Mouse (Mus musculus) heart, postnatal 0 days (tissue): ENCODE results near the gene Nxf1. TPM values are rescaled to one million over a fixed set of nuclear protein-coding genes. Genes with fewer than 3 reads are reported as not detected.

Experiments
- ATAC-seq: fragments of 200-750 bp; cut with Nextera tagmentation; 2 replicates; pipeline ENCODE4 v1.8.0; 2017; ENCODE audit warnings: low read depth, moderate number of reproducible peaks, moderate library complexity; ENCODE audit not compliant: insufficient read depth
- DNase-seq: peaks from one replicate; pipeline ENCODE4 v3.0.0-alpha.2; 2016; ENCODE audit warnings: low spot score
- H3K27ac ChIP-seq: fragments of 300-500 bp; sonication (generic); 2 replicates; pipeline ENCODE4 v1.5.1; 2014; ENCODE audit warnings: low read depth, mild to moderate bottlenecking
- H3K27me3 ChIP-seq: fragments of 300-500 bp; sonication (generic); 2 replicates; pipeline ENCODE4 v1.6.1; 2014; ENCODE audit warnings: low read length, mixed read lengths; ENCODE audit not compliant: control insufficient read depth, insufficient read depth
- H3K36me3 ChIP-seq: fragments of 300-500 bp; sonication (generic); replicated peaks from 2 replicates; pipeline ENCODE4 v1.6.1; 2014; ENCODE audit warnings: low read length, mixed read lengths; ENCODE audit not compliant: control insufficient read depth, insufficient read depth
- H3K4me1 ChIP-seq: fragments of 300-500 bp; sonication (generic); 2 replicates; pipeline ENCODE4 v1.6.1; 2014; ENCODE audit warnings: antibody characterized with exemption; ENCODE audit not compliant: control insufficient read depth, insufficient read depth
- H3K4me2 ChIP-seq: fragments of 300-500 bp; sonication (generic); 2 replicates; pipeline ENCODE4 v1.6.1; 2014; ENCODE audit warnings: low read depth, mild to moderate bottlenecking, low read length, moderate library complexity
- H3K4me3 ChIP-seq: fragments of 300-500 bp; sonication (generic); 2 replicates; pipeline ENCODE4 v1.5.1; 2014; ENCODE audit warnings: low read depth, low read length
- H3K9ac ChIP-seq: fragments of 300-500 bp; sonication (generic); replicated peaks from 2 replicates; pipeline ENCODE4 v1.6.1; 2014; ENCODE audit warnings: low read depth, low read length, mixed read lengths
- H3K9me3 ChIP-seq: fragments of 300-500 bp; sonication (generic); replicated peaks from 2 replicates; pipeline ENCODE4 v1.6.1; 2016; ENCODE audit warnings: low read length; ENCODE audit not compliant: control insufficient read depth
- CTCF ChIP-seq: IDR thresholded peaks from 2 replicates; pipeline ENCODE4 v1.5.1; 2016; ENCODE audit warnings: antibody characterized with exemption, control low read depth, low read depth
- EP300 ChIP-seq: IDR thresholded peaks from 2 replicates; pipeline ENCODE4 v1.6.1; 2016; ENCODE audit warnings: antibody characterized with exemption, low read depth
- WGBS: fragments of 180-500 bp; shearing (Covaris S2); extraction: QIAGEN DNeasy Blood & Tissue Kit; methylation state at CpG from one replicate; pipeline ENCODE4 v1.1.7; 2014; 5-methylcytosine and 5-hydroxymethylcytosine counted together
- polyA plus RNA-seq: library from polyadenylated mRNA; unstranded; fragments of >200 nt; fragmentation: Nextera tagmentation; extraction: Ambion mirVana; gene quantifications from 2 replicates; pipeline ENCODE4 v1.2.1, GENCODE M21; 2015
- total RNA-seq: library from RNA; depleted of rRNA; stranded (reverse); fragments of >200 nt; gene quantifications from 2 replicates; pipeline ENCODE4 v1.2.3, GENCODE M21; 2014; ENCODE audit warnings: low replicate concordance

Gene Nxf1
- total and polyA plus RNA-seq, 2 experiments from 2014 or later: 42.3 to 54.8 TPM

- DNase-seq: no peak
- no peaks in the 10 kb centered on the region for H3K27me3 ChIP-seq
- ATAC-seq: no peak
- no peak for TF ChIP-seq CTCF
- TF ChIP-seq EP300: no peak
- H3K36me3 ChIP-seq: peaks cover 79% of the 10 kb centered on the region
- H3K4me2 ChIP-seq: no peak overlapping the region
- no peak overlapping the region for H3K27ac ChIP-seq
- H3K4me3 ChIP-seq: no peak overlapping the region
- H3K9ac ChIP-seq: no peak overlapping the region
- 98% methylated on average over 9 of the region's 9 CpGs for WGBS
- 0 out of 2 replicates have a peak, but pooled peaks cover 5% of the 10 kb centered on the region for H3K4me1 ChIP-seq
- no peaks in the 10 kb centered on the region; the same call in 1 of the 2 replicates for H3K9me3 ChIP-seq
Observed at GRCm38 (mm10) chr19:8765562-8765961, 8.7 kb downstream of the Nxf1 start.

- H3K27me3 ChIP-seq: no peaks in the 10 kb centered on the region
- peaks cover 52% of the 10 kb centered on the region for H3K36me3 ChIP-seq
- H3K4me2 ChIP-seq: peak within 1 kb of the TSS; percentile 79
- H3K4me3 ChIP-seq: peak within 1 kb of the TSS; percentile 83
- no peaks in the 10 kb centered on the region for H3K9me3 ChIP-seq
- peak within 1 kb of the TSS; percentile 80 for H3K9ac ChIP-seq
- H3K27ac ChIP-seq: peak within 1 kb of the TSS; percentile 88
- ATAC-seq: peak; percentile 56
- WGBS: 27% methylated on average over 29 of the region's 29 CpGs
- peaks cover 20% of the 10 kb centered on the region for H3K4me1 ChIP-seq
- TF ChIP-seq EP300: peak; percentile 69
- no peak for TF ChIP-seq CTCF
- DNase-seq: peak; percentile 68
Observed at GRCm38 (mm10) chr19:8770567-8771270, 13.8 kb downstream of the Nxf1 start, which contains the start of gene Tmem223. Gene Tmem223, plus strand, starts transcription at chr19:8770996.

DNA sequence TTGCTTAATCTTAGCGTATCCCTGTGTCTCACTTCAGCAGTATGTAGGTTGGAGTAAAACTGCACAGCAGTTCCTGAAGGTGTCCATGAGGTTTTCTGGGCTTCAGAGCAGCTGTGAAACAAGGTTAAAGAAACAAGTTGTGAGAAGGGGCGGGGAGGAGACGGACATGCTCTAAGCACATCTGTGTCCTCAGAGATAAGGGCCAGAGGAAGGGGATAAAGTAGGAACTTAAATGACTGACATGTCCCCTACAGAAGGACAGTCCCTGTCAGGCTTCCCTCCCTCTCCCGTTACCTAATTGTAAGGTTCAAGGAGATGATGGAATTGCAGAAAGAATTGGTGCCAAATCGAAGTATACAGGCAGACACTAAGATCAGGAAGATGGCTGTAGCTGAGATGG is 16.1 kb downstream of the Nxf1 start:
- H3K27me3 ChIP-seq: no peaks in the 10 kb centered on the region
- H3K4me1 ChIP-seq: peaks cover 20% of the 10 kb centered on the region
- peak overlapping the region; percentile 99; the same call in 1 of the 2 replicates for H3K4me2 ChIP-seq
- DNase-seq (no peak), ATAC-seq (no peak)
- TF ChIP-seq EP300 (no peak), CTCF (no peak)
- no peaks in the 10 kb centered on the region for H3K9me3 ChIP-seq
- WGBS: 56% methylated on average over 5 of the region's 5 CpGs
- 0 out of 2 replicates have a peak overlapping the region, but pooled peaks have one; percentile 75 for H3K4me3 ChIP-seq
- no peak overlapping the region for H3K9ac ChIP-seq
- H3K36me3 ChIP-seq: peaks cover 29% of the 10 kb centered on the region
- H3K27ac ChIP-seq: peak overlapping the region; percentile 98; the same call in 1 of the 2 replicates

- H3K36me3 ChIP-seq: peaks cover 25% of the 10 kb centered on the region
Observed at GRCm38 (mm10) chr19:8773409-8773808, 16.5 kb downstream of the Nxf1 start.

GRCm38 (mm10) chr19:8774086-8774835 is 17.4 kb downstream of the Nxf1 start, which contains the start of gene Tmem179b:
Gene Tmem179b, minus strand, starts transcription at chr19:8774467.
- Histone ChIP-seq H3K4me3 (peak within 1 kb of the TSS; percentile 75), H3K36me3 (peaks cover 17% of the 10 kb centered on the region), H3K4me1 (peaks cover 20% of the 10 kb centered on the region), H3K27ac (peak within 1 kb of the TSS; percentile 98), H3K4me2 (peak within 1 kb of the TSS; percentile 99), H3K9ac (peak within 1 kb of the TSS; percentile 96), H3K27me3 (no peaks in the 10 kb centered on the region), H3K9me3 (no peaks in the 10 kb centered on the region)
- no peak for TF ChIP-seq CTCF
- TF ChIP-seq EP300: peak; percentile 73
- ATAC-seq (peak; percentile 90), DNase-seq (peak; percentile 94)
- under 1% methylated on average over 68 of the region's 68 CpGs for WGBS

More at GRCm38 (mm10) chr19:8773409-8773808, 16.5 kb downstream of the Nxf1 start:
- TF ChIP-seq CTCF (no peak), EP300 (no peak)
- Histone ChIP-seq H3K4me2 (peak overlapping the region; percentile 99), H3K9ac (peak overlapping the region; percentile 96), H3K9me3 (no peaks in the 10 kb centered on the region), H3K27me3 (no peaks in the 10 kb centered on the region), H3K4me3 (peak overlapping the region; percentile 75), H3K27ac (peak overlapping the region; percentile 98), H3K4me1 (peaks cover 20% of the 10 kb centered on the region)
- ATAC-seq: no peak
- no peak for DNase-seq
- 49% methylated on average over 6 of the region's 6 CpGs for WGBS
